Mouse (Mus musculus) v-Abl transformed pro-B cells (cell line): ENCODE data around the gene Col5a3.

Source experiments
- in situ Hi-C, 2 experiments: fragments of 400-800 bp; cut with MboI; formaldehyde crosslinking; loops; one replicate each; pipeline ENCODE4 v1.15.1; 2025; ENCODE audit not compliant: unreplicated experiment in 2 of 2

The Col5a3 gene

DNA sequence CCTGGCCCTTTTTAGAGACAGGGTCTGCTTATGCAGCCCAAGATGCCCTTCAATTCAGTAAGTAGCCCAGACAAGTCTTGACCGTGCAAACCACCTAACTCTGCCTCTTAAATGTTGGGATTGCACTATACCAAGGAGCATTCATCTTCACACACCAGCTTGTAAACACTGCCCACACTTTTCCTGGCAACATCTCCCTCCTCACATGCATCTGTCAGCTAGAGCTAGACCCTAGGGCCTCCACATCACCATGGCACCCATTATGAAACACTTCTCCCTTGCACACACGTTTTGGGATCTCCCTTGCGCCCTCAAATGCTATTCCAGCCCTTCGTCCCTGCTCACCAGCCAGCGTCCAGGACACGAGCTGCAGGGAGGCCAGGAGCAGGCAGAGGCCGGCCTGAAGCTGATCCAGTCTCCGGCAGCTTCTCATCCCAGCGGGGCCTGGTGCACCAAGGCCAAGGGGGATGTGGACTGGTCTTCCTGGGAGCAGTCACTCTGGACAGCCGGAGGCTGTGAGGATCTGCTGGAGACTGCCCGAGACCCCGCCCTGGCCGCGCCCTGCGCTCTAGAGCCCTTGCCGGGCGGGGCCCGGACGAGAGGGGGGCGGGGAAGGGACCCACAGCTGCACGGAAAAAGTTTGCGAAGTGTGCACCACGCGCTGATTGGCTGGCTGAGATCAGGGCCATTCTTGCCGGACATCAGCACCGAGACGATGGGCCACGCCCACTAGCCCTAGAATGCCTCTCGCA, at the start of gene Col5a3:
TSS of gene Col5a3 (minus strand) at position 547 of the 752 bp plus-strand sequence.
- in situ Hi-C loops = no loop called here

GRCm38 (mm10) chr9:20862225-20862624, 47.4 kb upstream of the Col5a3 start:
- in situ Hi-C loops = loop anchor here in 1 of 2 experiments (25.0 kb wide), 1 partner anchor 300 kb away; no protein-coding TSS in a partner anchor

DNA sequence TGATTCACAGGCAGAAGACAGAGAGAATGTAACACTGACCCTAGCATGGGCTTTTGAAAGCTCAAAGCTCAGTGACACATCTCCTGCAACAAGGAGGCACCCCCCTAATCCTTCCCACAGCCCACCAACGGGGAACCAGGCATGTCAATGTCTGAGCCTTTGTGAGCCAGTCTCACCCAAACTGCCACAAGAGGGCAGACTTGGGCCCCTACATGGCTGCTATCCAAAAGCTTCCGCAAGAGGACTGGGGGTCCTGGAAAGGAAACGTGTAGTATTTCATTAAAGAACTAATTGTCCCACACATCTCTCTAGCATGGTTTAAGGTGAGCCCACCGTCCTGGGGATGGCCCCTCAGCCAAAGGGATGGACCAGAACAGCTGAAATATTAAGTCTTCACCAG, 47.0 kb upstream of the Col5a3 start:
- in situ Hi-C loops = loop anchor here in 1 of 2 experiments (25.0 kb wide), 1 partner anchor 300 kb away; no protein-coding TSS in a partner anchor

- in situ Hi-C loops = loop anchor here in 1 of 2 experiments (25.0 kb wide), 1 partner anchor 298 kb away; no protein-coding TSS in a partner anchor
Observed at GRCm38 (mm10) chr9:20859926-20860325, 45.1 kb upstream of the Col5a3 start.

DNA sequence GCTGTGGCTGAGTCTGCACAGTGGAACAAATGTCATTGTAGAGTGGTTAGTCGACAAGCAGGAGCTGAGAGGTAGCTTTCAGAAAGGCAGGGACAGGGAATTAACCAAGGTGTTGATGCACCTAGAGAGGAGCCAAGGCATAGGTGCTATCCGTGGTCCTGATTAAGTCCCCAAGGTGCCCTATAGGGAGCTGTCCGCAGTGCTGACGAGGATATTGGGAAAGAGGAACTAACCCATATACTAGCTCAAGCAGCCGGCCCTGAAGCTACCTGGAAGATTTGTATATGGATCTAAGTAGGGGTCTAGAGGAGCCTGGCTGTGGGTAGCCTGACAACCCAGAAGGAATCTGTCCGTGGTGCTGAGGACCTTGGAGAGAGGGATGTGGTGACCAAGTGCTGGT, 42.3 kb upstream of the Col5a3 start:
- in situ Hi-C loops = loop anchor here in 1 of 2 experiments (25.0 kb wide), 1 partner anchor 295 kb away; no protein-coding TSS in a partner anchor

DNA sequence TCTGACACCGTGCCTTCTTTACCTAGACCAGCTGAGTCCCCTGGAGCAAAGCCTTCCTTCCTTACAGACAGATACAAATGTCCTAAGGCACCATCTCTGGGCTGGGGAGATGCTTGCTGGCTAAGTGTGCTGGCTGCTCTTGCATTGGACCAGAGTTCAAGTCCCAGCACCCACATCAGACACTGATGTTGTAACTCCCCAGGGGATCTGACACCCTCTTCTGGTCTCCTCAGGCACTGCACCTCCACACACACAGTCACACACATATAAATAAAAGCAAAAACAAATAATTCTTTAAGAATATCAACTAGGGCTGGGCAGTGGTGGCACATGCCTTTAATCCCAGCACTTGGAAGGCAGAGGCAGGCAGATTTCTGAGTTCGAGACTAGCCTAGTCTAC, 35.3 kb upstream of the Col5a3 start:
- in situ Hi-C loops = loop anchor here in 1 of 2 experiments (25.0 kb wide), 1 partner anchor 288 kb away; no protein-coding TSS in a partner anchor

DNA sequence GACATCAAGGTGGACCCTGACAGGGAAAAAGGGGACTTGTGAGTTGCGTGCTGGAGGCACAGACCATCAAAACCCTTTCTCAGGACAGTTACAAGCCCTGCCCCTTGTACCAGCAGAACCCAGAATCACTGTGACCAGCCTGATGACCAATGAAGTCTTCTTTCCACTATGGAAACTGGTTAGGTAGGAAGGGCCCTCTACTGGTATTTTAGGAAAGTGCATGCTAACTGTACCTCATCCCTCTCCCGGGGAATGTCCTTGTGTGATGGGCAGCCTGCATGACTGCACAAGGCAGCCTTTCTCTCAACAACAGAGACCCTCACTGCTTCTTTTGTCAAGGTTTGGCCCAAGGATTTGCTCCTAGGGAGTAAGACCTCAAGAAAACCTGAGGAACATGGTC, 27.8 kb upstream of the Col5a3 start:
- in situ Hi-C loops = loop anchor here in 1 of 2 experiments (25.0 kb wide), 1 partner anchor 105 kb away; the partner anchor contains the start of gene Olfm2

DNA sequence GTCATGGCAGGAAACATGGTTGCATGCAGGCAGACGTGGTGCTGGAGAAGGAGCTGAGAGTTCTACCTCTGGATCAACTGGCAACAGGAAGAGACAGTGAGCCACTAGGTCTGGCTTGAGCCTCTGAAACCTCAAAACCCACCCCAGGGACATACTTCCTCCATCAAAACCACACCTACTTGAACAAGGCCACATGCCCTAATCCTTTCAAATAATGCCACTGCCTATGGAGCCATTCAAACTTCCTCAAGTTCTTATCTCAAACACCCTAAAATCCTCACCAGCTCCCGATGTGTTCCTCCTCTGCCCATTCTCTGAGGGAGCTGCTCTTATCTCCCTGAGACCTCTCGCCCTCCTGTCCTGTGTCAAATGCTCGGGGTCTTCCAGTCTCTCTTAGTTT, 27.3 kb upstream of the Col5a3 start:
- in situ Hi-C loops = loop anchor here in 1 of 2 experiments (25.0 kb wide), 1 partner anchor 105 kb away; the partner anchor contains the start of gene Olfm2

- in situ Hi-C loops = loop anchor here in 1 of 2 experiments (10.0 to 25.0 kb wide), 2 partner anchors 102 to 374 kb away; partner anchors contain the start of genes Olfm2 and Zfp26
Observed at GRCm38 (mm10) chr9:20838931-20839330, 24.1 kb upstream of the Col5a3 start.

- in situ Hi-C loops = loop anchor here in 1 of 2 experiments (10.0 to 25.0 kb wide), 2 partner anchors 100 to 373 kb away; partner anchors contain the start of genes Olfm2 and Zfp26
Observed at GRCm38 (mm10) chr9:20837184-20837947, 22.5 kb upstream of the Col5a3 start.

- in situ Hi-C loops = loop anchor here in 1 of 2 experiments (10.0 to 25.0 kb wide), 2 partner anchors 98 to 371 kb away; partner anchors contain the start of genes Olfm2 and Zfp26
Observed at GRCm38 (mm10) chr9:20835431-20835954, 20.6 kb upstream of the Col5a3 start.

- in situ Hi-C loops = loop anchor here in 1 of 2 experiments (10.0 to 25.0 kb wide), 2 partner anchors 98 to 370 kb away; partner anchors contain the start of genes Olfm2 and Zfp26
Observed at GRCm38 (mm10) chr9:20834881-20835280, 20.0 kb upstream of the Col5a3 start.

GRCm38 (mm10) chr9:20830901-20831643, 16.2 kb upstream of the Col5a3 start:
- in situ Hi-C loops = loop anchor here in 1 of 2 experiments (10.0 to 25.0 kb wide), 2 partner anchors 94 to 366 kb away; partner anchors contain the start of genes Olfm2 and Zfp26

DNA sequence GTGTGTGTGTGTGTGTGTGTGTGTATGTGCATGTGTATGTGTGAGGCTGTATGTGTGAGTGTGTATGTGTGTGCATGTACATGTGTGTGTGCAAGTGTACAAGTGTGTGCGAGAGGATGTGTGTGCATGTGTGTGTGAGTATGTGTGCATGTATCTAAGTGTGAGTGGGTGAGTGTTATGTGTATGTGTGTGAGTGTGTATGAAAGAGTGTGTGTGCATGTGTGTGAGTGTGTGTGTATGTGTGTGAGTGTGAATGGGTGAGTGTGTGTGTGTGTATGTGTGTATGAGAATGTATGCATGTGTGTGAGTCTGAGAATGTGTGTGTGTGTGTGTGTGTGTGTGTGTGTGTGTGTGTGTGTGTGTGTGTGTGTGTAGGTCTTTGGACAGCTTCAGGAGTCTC, 13.3 kb upstream of the Col5a3 start:
- in situ Hi-C loops = loop anchor here in 1 of 2 experiments (25.0 kb wide), 1 partner anchor 91 kb away; the partner anchor contains the start of gene Olfm2

DNA sequence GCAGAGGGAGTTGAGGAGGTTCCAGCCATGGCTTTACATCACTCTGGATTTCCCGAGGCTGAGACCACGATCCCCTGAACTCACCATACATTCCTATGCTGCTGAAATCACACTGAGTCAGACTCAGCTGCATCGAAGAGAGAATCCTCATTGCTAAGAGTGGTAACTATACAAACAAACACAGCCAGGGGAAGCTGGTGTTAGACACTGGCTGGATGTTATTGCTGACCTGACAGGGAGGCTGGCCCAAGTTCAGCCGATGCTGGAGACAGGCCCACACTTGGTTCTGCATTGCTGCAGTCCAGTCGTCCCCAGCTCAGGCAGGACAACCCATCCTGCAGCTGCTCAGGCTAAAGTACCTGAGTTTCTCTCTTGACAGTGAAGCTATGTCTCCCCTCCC, 10.9 kb upstream of the Col5a3 start:
- in situ Hi-C loops = loop anchor here in 1 of 2 experiments (25.0 kb wide), 1 partner anchor 88 kb away; the partner anchor contains the start of gene Olfm2

DNA sequence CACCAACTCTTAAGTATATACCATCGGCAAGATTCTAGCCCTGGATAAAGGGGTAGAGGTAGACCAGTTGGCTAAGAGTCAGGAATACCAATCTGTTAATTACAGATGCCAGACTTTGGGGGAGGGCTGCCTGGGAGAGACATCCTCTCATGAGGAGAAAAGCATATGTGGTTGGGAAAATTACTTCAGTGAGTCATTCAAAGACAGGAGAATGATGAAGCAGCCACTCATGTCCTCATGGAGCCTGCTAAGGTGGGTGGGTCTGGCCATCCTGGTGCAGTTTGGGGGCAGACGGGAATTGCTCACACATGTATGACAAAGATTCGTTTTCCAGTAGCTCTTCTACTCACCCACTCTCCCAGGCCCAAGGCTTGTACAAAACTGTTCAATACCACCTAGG, 8.0 kb upstream of the Col5a3 start:
- in situ Hi-C loops = no loop called here

GRCm38 (mm10) chr9:20820001-20820400, 5.1 kb upstream of the Col5a3 start:
- in situ Hi-C loops = no loop called here

GRCm38 (mm10) chr9:20818236-20818635, 3.4 kb upstream of the Col5a3 start, which contains the start of gene Rdh8:
TSS of gene Rdh8 (plus strand) at chr9:20818503.
- in situ Hi-C loops = no loop called here

GRCm38 (mm10) chr9:20812537-20813271, 2.2 kb downstream of the Col5a3 start:
- in situ Hi-C loops = no loop called here
